Comparison of ENCODE assay signal across 8 mouse cellular contexts in the genomic region with DNA sequence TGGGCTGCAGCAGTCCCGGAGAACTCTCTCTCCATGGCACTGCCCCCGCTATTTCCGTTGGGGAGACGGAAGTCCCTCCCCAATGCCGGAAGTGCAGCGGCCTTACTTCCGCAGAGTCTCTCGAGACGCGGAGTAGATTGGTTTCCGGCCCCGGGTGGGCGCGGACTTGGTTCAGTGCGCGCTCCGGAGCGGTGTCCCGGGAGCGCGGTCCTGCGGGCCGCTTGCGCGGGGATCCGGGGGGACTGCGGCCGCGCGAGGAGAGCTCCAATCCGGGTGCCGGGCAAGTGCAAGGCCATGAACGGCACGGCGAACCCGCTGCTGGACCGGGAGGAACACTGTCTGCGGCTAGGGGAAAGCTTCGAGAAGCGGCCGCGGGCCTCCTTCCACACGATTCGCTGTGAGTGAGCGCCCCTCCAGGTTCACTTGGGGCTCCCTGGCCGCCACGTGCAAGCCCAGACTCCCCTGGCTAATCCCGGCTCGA. TPM values are rescaled to one million over a fixed set of nuclear protein-coding genes. Genes with fewer than 3 reads are reported as not detected.
DNase-seq lines count a peak whose midpoint lies in the region; ATAC-seq lines count a peak whose summit lies in the region.

A gene (minus strand): TSS at position 66 of the 481 bp plus-strand sequence.

- WGBS in heart, embryonic 13.5 days = under 1% methylated on average over 49 of the region's 49 CpGs
- WGBS in liver, embryonic 12.5 days (ENCODE audit: insufficient replicate concordance) = 0% methylated on average over 48 of the region's 49 CpGs
- WGBS in stomach, embryonic 15.5 days = 0% methylated on average over 49 of the region's 49 CpGs

- peaks cover 51% of the 10 kb centered on the region for H3K36me3 ChIP-seq in heart, embryonic 13.5 days
- peaks cover 65% of the 10 kb centered on the region for H3K36me3 ChIP-seq in liver, embryonic 12.5 days
- peaks cover 21% of the 10 kb centered on the region for H3K36me3 ChIP-seq in stomach, embryonic 15.5 days

- peak; percentile 93 for ATAC-seq in erythroid progenitor cell, adult 5-6 weeks (replicated peaks; ENCODE audit: low FRiP score, poor library complexity, severe bottlenecking)
- peak; percentile 82 for ATAC-seq in heart, embryonic 13.5 days (ENCODE audit: extremely low read depth, insufficient number of reproducible peaks, low FRiP score, low TSS enrichment)
- peak; percentile 86 for ATAC-seq in liver, embryonic 12.5 days
- peak; percentile 92 for ATAC-seq in stomach, embryonic 15.5 days (ENCODE audit: insufficient read depth, low FRiP score, low read depth)

- peak within 1 kb of the TSS; percentile 85 for H3K4me3 ChIP-seq in heart, embryonic 13.5 days
- peak within 1 kb of the TSS; percentile 95 for H3K4me3 ChIP-seq in liver, embryonic 12.5 days
- H3K4me3 ChIP-seq in stomach, embryonic 15.5 days (replicated peaks) = peak within 1 kb of the TSS; percentile 93

- no peaks in the 10 kb centered on the region for H3K9me3 ChIP-seq in heart, embryonic 13.5 days
- H3K9me3 ChIP-seq in liver, embryonic 12.5 days (replicated peaks) = no peaks in the 10 kb centered on the region
- no peaks in the 10 kb centered on the region for H3K9me3 ChIP-seq in stomach, embryonic 15.5 days

- peak within 1 kb of the TSS; percentile 94 for H3K9ac ChIP-seq in heart, embryonic 13.5 days
- H3K9ac ChIP-seq in liver, embryonic 12.5 days = peak within 1 kb of the TSS; percentile 93
- peak within 1 kb of the TSS; percentile 88 for H3K9ac ChIP-seq in stomach, embryonic 15.5 days

- H3K4me1 ChIP-seq in heart, embryonic 13.5 days = peaks cover 45% of the 10 kb centered on the region
- H3K4me1 ChIP-seq in liver, embryonic 12.5 days = peaks cover 51% of the 10 kb centered on the region
- H3K4me1 ChIP-seq in stomach, embryonic 15.5 days = peaks cover 16% of the 10 kb centered on the region

- H3K27me3 ChIP-seq in heart, embryonic 13.5 days (replicated peaks) = no peaks in the 10 kb centered on the region
- no peaks in the 10 kb centered on the region for H3K27me3 ChIP-seq in liver, embryonic 12.5 days (replicated peaks)
- H3K27me3 ChIP-seq in stomach, embryonic 15.5 days (replicated peaks) = no peaks in the 10 kb centered on the region

- H3K4me2 ChIP-seq in heart, embryonic 13.5 days = peak within 1 kb of the TSS; percentile 89
- H3K4me2 ChIP-seq in liver, embryonic 12.5 days = peak within 1 kb of the TSS; percentile 84
- H3K4me2 ChIP-seq in stomach, embryonic 15.5 days = peak within 1 kb of the TSS; percentile 81

- DNase-seq in CD4-positive helper T cell, adult 2 months (ENCODE audit: low read depth, low spot score) = peak; percentile 95
- DNase-seq in brain, embryonic 18.5 days (ENCODE audit: low read depth, low spot score) = peak; percentile 85
- DNase-seq in kidney, postnatal 10 days = peak; percentile 94
- DNase-seq in natural killer cell, adult 2 months (ENCODE audit: low spot score in 2 of 2) = peak; percentile 85 to 86

- peak within 1 kb of the TSS; percentile 87 for H3K27ac ChIP-seq in heart, embryonic 13.5 days (replicated peaks)
- H3K27ac ChIP-seq in liver, embryonic 12.5 days = peak within 1 kb of the TSS; percentile 94
- H3K27ac ChIP-seq in stomach, embryonic 15.5 days = peak within 1 kb of the TSS; percentile 92

RNA-seq across cellular contexts. Expression of the gene that starts here (rescaled TPM):
- total RNA-seq in erythroid progenitor cell, adult 5-6 weeks (2015; ENCODE audit: low replicate concordance) = 16.2 and 26.8 TPM in 2 replicates
- 20.2 and 83.3 TPM in 2 replicates for total RNA-seq in erythroid progenitor cell, adult 5-6 weeks (2017; ENCODE audit: low replicate concordance)
- 38.7 and 42.9 TPM in 2 replicates for polyA plus RNA-seq in heart, embryonic 13.5 days (2015; fragmentation: Nextera tagmentation; extraction: Ambion mirVana)
- 43.7 and 46.9 TPM in 2 replicates for polyA plus RNA-seq in liver, embryonic 12.5 days (2016; fragmentation: Nextera tagmentation; extraction: Ambion mirVana)
- 56.6 and 56.7 TPM in 2 replicates for polyA plus RNA-seq in stomach, embryonic 15.5 days (2015; fragmentation: Nextera tagmentation; extraction: Ambion mirVana)

Comparison
In these comparisons a context has a peak if more than half of its experiments do, and no peak if none do; other contexts are left out.
1. Peak in every context shown above with its lines: DNase-seq, ATAC-seq, H3K4me3 ChIP-seq and H3K27ac ChIP-seq.